Mouse (Mus musculus) heart, adult 2 months (tissue): ENCODE data around the gene Exosc6. TPM values are rescaled to one million over a fixed set of nuclear protein-coding genes. Genes with fewer than 3 reads are reported as not detected.

Experiments
- DNase-seq, 2 experiments: peaks; one replicate each; pipeline ENCODE4 v3.0.0; 2021
- H3K27ac ChIP-seq: fragments of 200-600 bp; 2 replicates; pipeline ENCODE4 v1.8.1; 2022
- H3K27me3 ChIP-seq: fragments of 200-500 bp; 2 replicates; pipeline ENCODE4 v1.6.1; 2012; ENCODE audit warnings: mild to moderate bottlenecking, low read length, inconsistent platforms, mixed read lengths; ENCODE audit not compliant: control insufficient read depth, insufficient read depth
- H3K36me3 ChIP-seq: fragments of 200-500 bp; 2 replicates; pipeline ENCODE4 v1.6.1; 2012; ENCODE audit warnings: low read length, inconsistent platforms; ENCODE audit not compliant: control insufficient read depth, insufficient read depth
- H3K4me1 ChIP-seq: fragments of 200-500 bp; 2 replicates; pipeline ENCODE4 v1.6.1; 2011; ENCODE audit warnings: low read length; ENCODE audit not compliant: control insufficient read depth, insufficient read depth
- H3K4me3 ChIP-seq: fragments of 200-600 bp; 2 replicates; pipeline ENCODE4 v1.8.1; 2022
- H3K79me2 ChIP-seq: fragments of 200-500 bp; replicated peaks from 2 replicates; pipeline ENCODE4 v1.6.1; 2012; ENCODE audit warnings: mild to moderate bottlenecking, inconsistent platforms, low read length, moderate library complexity, mixed read lengths; ENCODE audit not compliant: control insufficient read depth, insufficient read depth
- H3K9ac ChIP-seq: fragments of 200-500 bp; 2 replicates; pipeline ENCODE4 v1.6.1; 2012; ENCODE audit warnings: low read depth, mild to moderate bottlenecking, control low read depth, inconsistent platforms, low read length, mixed read lengths
- CTCF ChIP-seq: fragments of 200-600 bp; IDR thresholded peaks from 2 replicates; pipeline ENCODE4 v1.8.1; 2022; ENCODE audit warnings: antibody characterized with exemption, mild to moderate bottlenecking, moderate library complexity
- EP300 ChIP-seq: fragments of 200-500 bp; IDR thresholded peaks from 2 replicates; pipeline ENCODE4 v1.6.1; 2011; ENCODE audit warnings: low read depth, low read length, control low read depth; ENCODE audit not compliant: insufficient read depth
- POLR2A ChIP-seq: fragments of 200-500 bp; IDR thresholded peaks from 2 replicates; pipeline ENCODE4 v1.6.1; 2011; ENCODE audit warnings: mild to moderate bottlenecking, low read depth, low read length, control low read depth; ENCODE audit not compliant: insufficient read depth
- WGBS: fragments of 180-500 bp; shearing (Covaris S2); methylation state at CpG from one replicate; pipeline ENCODE4 v1.1.7; 2018; 5-methylcytosine and 5-hydroxymethylcytosine counted together
- intact Hi-C: fragments of 180-260 bp; cut with DNase I; formaldehyde crosslinking; loops from one replicate; pipeline ENCODE4 v1.15.1; 2025
- polyA plus RNA-seq: library from polyadenylated mRNA; depleted of rRNA; stranded (reverse); fragments of >200 nt; gene quantifications from 2 replicates; pipeline ENCODE4 v1.2.3, GENCODE M21; 2012
- total RNA-seq, 2 experiments: library from RNA; stranded (reverse); gene quantifications; 2 replicates each; pipeline ENCODE4 v1.2.3; 2021

Gene Exosc6
- total and polyA plus RNA-seq, 3 experiments, result not detected

GRCm38 (mm10) chr8:111042546-111042945, 13.6 kb upstream of the Exosc6 start:
- no peak overlapping the region for H3K4me3 ChIP-seq
- DNase-seq, result no peak
- no peak for TF ChIP-seq CTCF
- no peak overlapping the region for H3K27ac ChIP-seq
- intact Hi-C loops, result no loop called here
- H3K36me3 ChIP-seq, result no peaks in the 10 kb centered on the region
- no peaks in the 10 kb centered on the region for H3K79me2 ChIP-seq
- H3K4me1 ChIP-seq, result no peaks in the 10 kb centered on the region
- WGBS, result 94% methylated on average over 19 of the region's 19 CpGs
- H3K27me3 ChIP-seq, result no peaks in the 10 kb centered on the region
- H3K9ac ChIP-seq, result no peak overlapping the region

- Histone ChIP-seq H3K79me2 (no peaks in the 10 kb centered on the region), H3K4me3 (no peak overlapping the region), H3K27ac (no peak overlapping the region), H3K9ac (no peak overlapping the region), H3K27me3 (no peaks in the 10 kb centered on the region), H3K36me3 (no peaks in the 10 kb centered on the region), H3K4me1 (no peaks in the 10 kb centered on the region)
- intact Hi-C loops, result no loop called here
- no peak for TF ChIP-seq EP300
- no peak for TF ChIP-seq POLR2A
- TF ChIP-seq CTCF, result peak; percentile 37
- WGBS, result 32% methylated on average over 2 of the region's 2 CpGs
- no peak for DNase-seq
Observed at GRCm38 (mm10) chr8:111044003-111044734, 12.0 kb upstream of the Exosc6 start.

GRCm38 (mm10) chr8:111048694-111049093, 7.4 kb upstream of the Exosc6 start:
- no peaks in the 10 kb centered on the region for H3K4me1 ChIP-seq
- no peaks in the 10 kb centered on the region for H3K36me3 ChIP-seq
- no peaks in the 10 kb centered on the region for H3K79me2 ChIP-seq
- no peak overlapping the region for H3K4me3 ChIP-seq
- no peak for DNase-seq
- H3K27me3 ChIP-seq, result no peaks in the 10 kb centered on the region
- intact Hi-C loops, result no loop called here
- H3K9ac ChIP-seq, result no peak overlapping the region
- 96% methylated on average over 2 of the region's 2 CpGs for WGBS
- TF ChIP-seq CTCF (peak; percentile 31; the same call in 1 of the 2 replicates), POLR2A (no peak)
- H3K27ac ChIP-seq, result no peak overlapping the region

GRCm38 (mm10) chr8:111049106-111049505, 7.0 kb upstream of the Exosc6 start:
- Histone ChIP-seq H3K36me3 (no peaks in the 10 kb centered on the region), H3K79me2 (no peaks in the 10 kb centered on the region), H3K9ac (no peak overlapping the region), H3K27me3 (no peaks in the 10 kb centered on the region), H3K4me1 (no peaks in the 10 kb centered on the region), H3K27ac (no peak overlapping the region), H3K4me3 (no peak overlapping the region)
- no peak for DNase-seq
- WGBS, result 95% methylated on average over 7 of the region's 7 CpGs
- intact Hi-C loops, result no loop called here
- TF ChIP-seq EP300, result no peak
- TF ChIP-seq POLR2A, result no peak
- no peak for TF ChIP-seq CTCF

- no peak overlapping the region for H3K4me3 ChIP-seq
- TF ChIP-seq CTCF, result no peak
- no peak for TF ChIP-seq EP300
- TF ChIP-seq POLR2A, result no peak
- H3K4me1 ChIP-seq, result no peaks in the 10 kb centered on the region
- no peaks in the 10 kb centered on the region for H3K27me3 ChIP-seq
- intact Hi-C loops, result no loop called here
- DNase-seq, result peak; percentile 38 to 43
- no peaks in the 10 kb centered on the region for H3K36me3 ChIP-seq
- no peaks in the 10 kb centered on the region for H3K79me2 ChIP-seq
- no peak overlapping the region for H3K9ac ChIP-seq
- 76% methylated on average over 12 of the region's 12 CpGs for WGBS
- H3K27ac ChIP-seq, result no peak overlapping the region
Observed at GRCm38 (mm10) chr8:111053827-111054518, 2.2 kb upstream of the Exosc6 start.

- Histone ChIP-seq H3K36me3 (no peaks in the 10 kb centered on the region), H3K4me3 (no peak overlapping the region), H3K27ac (no peak overlapping the region), H3K27me3 (no peaks in the 10 kb centered on the region), H3K4me1 (no peaks in the 10 kb centered on the region), H3K9ac (no peak overlapping the region), H3K79me2 (no peaks in the 10 kb centered on the region)
- 82% methylated on average over 17 of the region's 17 CpGs for WGBS
- TF ChIP-seq POLR2A, result no peak
- TF ChIP-seq EP300, result no peak
- TF ChIP-seq CTCF, result no peak
- intact Hi-C loops, result no loop called here
- no peak for DNase-seq
Observed at GRCm38 (mm10) chr8:111055031-111055634, 1.0 kb upstream of the Exosc6 start.
